Mouse (Mus musculus) lung, adult 2 months (tissue): ENCODE results near the gene Helz2. TPM values are rescaled to one million over a fixed set of nuclear protein-coding genes. Genes with fewer than 3 reads are reported as not detected.
"Not testable (repeated sequence)": the region's sequence is repeated elsewhere in the genome, so short reads cannot be mapped to it uniquely, and the experiment has no call there.

Experiments used
- DNase-seq: peaks from one replicate; pipeline ENCODE4 v3.0.0; 2022
- H3K4me1 ChIP-seq: fragments of 200-500 bp; 2 replicates; pipeline ENCODE4 v1.6.1; 2011; ENCODE audit warnings: low read length; ENCODE audit not compliant: control insufficient read depth, insufficient read depth
- H3K4me3 ChIP-seq: fragments of 200-500 bp; replicated peaks from 2 replicates; pipeline ENCODE3; 2011; ENCODE audit warnings: low read depth, mild to moderate bottlenecking, control low read depth, low read length; ENCODE audit errors: extremely low read depth
- CTCF ChIP-seq: fragments of 200-500 bp; IDR thresholded peaks from 2 replicates; pipeline ENCODE4 v1.5.1; 2011; ENCODE audit warnings: mild to moderate bottlenecking, low read length, control low read depth; ENCODE audit not compliant: insufficient read depth
- POLR2A ChIP-seq: fragments of 200-500 bp; IDR thresholded peaks from 2 replicates; pipeline ENCODE4 v1.6.1; 2011; ENCODE audit warnings: low read depth, mild to moderate bottlenecking, control low read depth, low read length, borderline replicate concordance; ENCODE audit errors: extremely low read depth
- WGBS: fragments of 180-500 bp; shearing (Covaris S2); methylation state at CpG from one replicate; pipeline ENCODE4 v1.1.7; 2018; 5-methylcytosine and 5-hydroxymethylcytosine counted together
- polyA plus RNA-seq: library from polyadenylated mRNA; depleted of rRNA; stranded (reverse); fragments of >200 nt; gene quantifications from 2 replicates; pipeline ENCODE4 v1.2.3, GENCODE M21; 2012

The Helz2 gene
- polyA plus RNA-seq, 1 experiment: 49.7 TPM

GRCm38 (mm10) chr2:181202886-181203285 lies 38.9 kb downstream of the Helz2 start:
- no peak for DNase-seq
- TF ChIP-seq CTCF (no peak), POLR2A (no peak)
- H3K4me3 ChIP-seq: no peak overlapping the region
- 58% methylated on average over 6 of the region's 6 CpGs for WGBS
- peaks cover 3% of the 10 kb centered on the region for H3K4me1 ChIP-seq

DNA sequence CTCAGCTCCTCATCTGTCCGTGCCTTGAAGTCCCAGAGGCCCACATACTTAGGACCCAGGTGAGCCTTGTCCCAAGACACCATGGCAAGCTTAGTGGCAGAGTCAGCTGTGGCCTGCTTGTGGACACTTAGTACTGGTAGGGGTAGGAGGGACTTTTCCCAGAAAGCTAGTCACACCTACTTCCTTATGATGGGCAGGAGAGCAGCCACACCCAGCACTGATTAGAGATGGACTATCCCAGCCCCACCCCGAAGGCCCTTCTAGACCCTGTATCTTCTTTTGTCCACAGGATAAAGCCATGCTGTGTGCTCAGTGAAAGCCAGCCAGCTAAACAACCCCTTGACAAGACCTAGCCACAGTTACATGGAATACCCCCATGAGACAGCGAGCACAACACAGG lies 39.4 kb downstream of the Helz2 start, which contains the start of gene Ptk6:
Gene Ptk6, minus strand, starts transcription at position 368 of the 400 bp plus-strand sequence.
- TF ChIP-seq POLR2A (no peak), CTCF (no peak)
- no peak within 1 kb of the TSS for H3K4me3 ChIP-seq

GRCm38 (mm10) chr2:181201606-181202005 lies 40.2 kb downstream of the Helz2 start:
- TF ChIP-seq CTCF (no peak), POLR2A (no peak)
- DNase-seq: peak; percentile 40
- no peak overlapping the region for H3K4me3 ChIP-seq
- whole genome bisulfite sequencing: 51% methylated on average over 3 of the region's 3 CpGs
- H3K4me1 ChIP-seq: peaks cover 3% of the 10 kb centered on the region

More for the DNA sequence above, 39.4 kb downstream of the Helz2 start, which contains the start of gene Ptk6:
- 80% methylated on average over 3 of the region's 3 CpGs for WGBS
- no peak for DNase-seq
- peaks cover 3% of the 10 kb centered on the region for H3K4me1 ChIP-seq

- 79% methylated on average over 4 of the region's 4 CpGs for WGBS
- TF ChIP-seq POLR2A (no peak), CTCF (no peak)
- Histone ChIP-seq H3K4me1 (no peaks in the 10 kb centered on the region; the same call in 1 of the 2 replicates), H3K4me3 (no peak overlapping the region)
- no peak for DNase-seq
Observed at GRCm38 (mm10) chr2:181196628-181197300, 45.1 kb downstream of the Helz2 start.

GRCm38 (mm10) chr2:181193044-181193443 lies 48.8 kb downstream of the Helz2 start:
- no peak for DNase-seq
- TF ChIP-seq CTCF (no peak), POLR2A (no peak)
- WGBS: 66% methylated on average over 3 of the region's 3 CpGs
- H3K4me3 ChIP-seq: no peak overlapping the region
- peaks cover 4% of the 10 kb centered on the region; the same call in 1 of the 2 replicates for H3K4me1 ChIP-seq

DNA sequence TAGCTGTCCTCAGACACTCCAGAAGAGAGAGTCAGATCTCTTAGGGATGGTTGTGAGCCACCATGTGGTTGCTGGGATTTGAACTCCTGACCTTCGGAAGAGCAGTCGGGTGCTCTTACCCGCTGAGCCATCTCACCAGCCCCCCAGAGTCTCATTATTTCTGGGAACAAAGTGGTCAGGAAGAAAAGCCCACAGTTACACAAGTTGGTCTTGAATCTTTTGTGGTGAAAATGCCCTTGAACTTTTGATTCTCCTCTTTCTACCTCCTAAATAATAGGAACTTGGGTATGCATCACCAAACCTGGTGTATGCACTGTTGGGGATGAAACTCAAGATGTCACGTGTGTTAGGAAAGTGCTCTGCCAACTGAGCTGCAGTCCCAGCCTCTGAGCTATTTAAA lies 49.9 kb downstream of the Helz2 start:
- Histone ChIP-seq H3K4me3 (no peak overlapping the region), H3K4me1 (peaks cover 4% of the 10 kb centered on the region; the same call in 1 of the 2 replicates)
- no peak for TF ChIP-seq CTCF
- no peak for TF ChIP-seq POLR2A
- no peak for DNase-seq
- 68% methylated on average over 4 of the region's 4 CpGs for WGBS

DNA sequence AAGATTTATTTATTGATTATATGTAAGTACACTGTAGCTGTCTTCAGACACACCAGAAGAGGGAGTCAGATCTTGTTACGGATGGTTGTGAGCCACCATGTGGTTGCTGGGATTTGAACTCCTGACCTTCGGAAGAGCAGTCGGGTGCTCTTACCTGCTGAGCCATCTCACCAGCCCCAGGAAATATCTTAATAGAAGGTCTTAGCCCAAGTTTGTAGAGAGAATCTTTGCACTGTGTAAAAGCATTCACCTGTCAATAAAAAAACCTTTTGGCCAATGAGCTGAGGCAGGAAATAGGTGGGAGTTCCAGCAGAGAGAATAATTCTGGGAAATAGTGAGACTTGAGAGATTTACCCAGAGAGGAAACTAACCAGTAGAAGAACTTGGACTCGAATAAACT lies 50.4 kb downstream of the Helz2 start:
- H3K4me1 ChIP-seq, DNase-seq, H3K4me3 ChIP-seq: not testable (repeated sequence)
- 61% methylated on average over 4 of the region's 4 CpGs for WGBS

GRCm38 (mm10) chr2:181189321-181189720 lies 52.5 kb downstream of the Helz2 start:
- Histone ChIP-seq H3K4me3 (no peak overlapping the region), H3K4me1 (peaks cover 4% of the 10 kb centered on the region; the same call in 1 of the 2 replicates)
- DNase-seq: no peak

DNA sequence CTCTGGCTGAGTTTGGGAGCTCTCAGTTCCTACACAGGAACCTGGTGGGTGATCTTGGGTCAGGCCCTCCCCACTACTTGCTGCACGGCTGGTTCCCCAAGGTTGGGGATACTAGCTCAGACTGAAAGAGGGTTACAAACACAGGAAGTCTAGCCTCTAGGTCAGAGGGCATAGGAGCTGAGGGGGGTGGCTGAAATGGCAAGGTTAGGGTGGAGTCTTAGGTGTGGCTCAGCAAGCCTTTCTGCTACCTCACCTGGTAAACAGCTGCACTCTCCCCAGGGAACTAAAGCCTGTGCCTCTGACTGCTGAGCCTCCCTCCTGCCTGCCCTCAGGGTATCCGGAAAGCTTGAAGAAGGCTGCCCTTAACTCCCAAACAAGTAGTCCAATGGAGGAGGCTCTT lies 53.1 kb downstream of the Helz2 start:
- Histone ChIP-seq H3K4me3 (no peak overlapping the region), H3K4me1 (peaks cover 4% of the 10 kb centered on the region; the same call in 1 of the 2 replicates)
- WGBS: 21% methylated on average over 2 of the region's 2 CpGs
- no peak for DNase-seq
- TF ChIP-seq POLR2A: peak; percentile 3; the same call in 1 of the 2 replicates
- no peak for TF ChIP-seq CTCF

More at GRCm38 (mm10) chr2:181189321-181189720, 52.5 kb downstream of the Helz2 start:
- WGBS: 69% methylated on average over 1 of the region's 1 CpGs
- TF ChIP-seq CTCF (no peak), POLR2A (no peak)
